Mouse (Mus musculus) right cerebral cortex, adult 2 months (tissue): ENCODE results near the gene Foxm1.
"Not testable (repeated sequence)": the region's sequence is repeated elsewhere in the genome, so short reads cannot be mapped to it uniquely, and the experiment has no call there.

ENCODE experiments used
- DNase-seq, 2 experiments: peaks; one replicate each; pipeline ENCODE4 v3.0.0; 2021 to 2022; ENCODE audit warnings: low spot score in 2 of 2

The Foxm1 gene

DNA sequence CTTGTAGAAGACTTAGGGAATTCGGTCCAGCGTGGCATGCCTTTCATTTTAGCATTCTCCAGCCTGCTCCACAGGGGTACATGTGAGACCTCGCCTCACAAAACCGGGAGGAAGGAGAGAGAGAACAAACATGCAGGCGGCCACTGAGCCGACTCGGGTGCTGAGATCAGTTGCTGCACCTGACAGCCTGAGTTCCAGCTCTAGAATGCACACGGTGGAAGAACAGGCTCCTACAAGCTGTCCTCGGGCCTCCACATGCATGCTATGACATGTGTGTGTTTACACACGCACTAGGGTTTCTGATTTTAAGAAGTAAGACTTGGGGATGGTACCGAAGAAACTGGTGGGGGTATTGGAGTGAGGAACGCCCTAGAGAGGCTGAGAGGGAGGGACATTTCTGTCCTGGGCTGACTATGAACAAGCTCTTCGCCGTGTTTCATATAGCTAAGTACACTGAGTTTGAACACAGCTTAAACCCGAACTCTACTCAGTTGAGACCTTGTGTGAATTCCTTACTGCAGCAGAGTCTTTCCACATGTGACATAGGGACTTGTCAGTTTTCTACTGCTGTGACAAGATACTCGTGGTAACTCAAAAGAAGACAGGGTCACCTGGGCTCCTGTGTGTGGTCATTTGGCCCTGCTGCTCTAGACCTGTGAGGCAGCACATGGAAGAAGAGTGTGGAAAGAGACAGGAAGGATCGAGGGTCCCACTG lies 13.8 kb downstream of the Foxm1 start:
- DNase-seq = no peak

DNA sequence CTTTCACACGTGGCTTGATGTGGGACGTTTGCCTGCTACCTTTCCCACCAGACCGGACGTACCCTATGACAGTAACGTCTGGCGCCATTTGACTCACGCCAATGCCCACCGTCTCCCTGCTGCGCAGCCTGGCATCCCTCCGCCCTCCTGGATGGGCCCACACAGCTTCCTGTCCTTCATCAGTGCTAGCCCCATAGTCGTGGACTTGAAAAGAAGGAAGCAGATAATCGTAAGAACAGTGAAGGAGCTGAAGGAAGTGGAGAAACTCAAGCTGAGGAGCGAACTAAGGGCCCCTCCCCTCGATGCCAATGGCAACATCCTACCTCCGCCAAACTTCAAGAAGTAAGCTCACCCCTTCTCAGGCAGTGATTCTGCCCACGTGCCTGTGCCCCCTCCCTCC lies 16.9 kb downstream of the Foxm1 start:
- DNase-seq = no peak

DNA sequence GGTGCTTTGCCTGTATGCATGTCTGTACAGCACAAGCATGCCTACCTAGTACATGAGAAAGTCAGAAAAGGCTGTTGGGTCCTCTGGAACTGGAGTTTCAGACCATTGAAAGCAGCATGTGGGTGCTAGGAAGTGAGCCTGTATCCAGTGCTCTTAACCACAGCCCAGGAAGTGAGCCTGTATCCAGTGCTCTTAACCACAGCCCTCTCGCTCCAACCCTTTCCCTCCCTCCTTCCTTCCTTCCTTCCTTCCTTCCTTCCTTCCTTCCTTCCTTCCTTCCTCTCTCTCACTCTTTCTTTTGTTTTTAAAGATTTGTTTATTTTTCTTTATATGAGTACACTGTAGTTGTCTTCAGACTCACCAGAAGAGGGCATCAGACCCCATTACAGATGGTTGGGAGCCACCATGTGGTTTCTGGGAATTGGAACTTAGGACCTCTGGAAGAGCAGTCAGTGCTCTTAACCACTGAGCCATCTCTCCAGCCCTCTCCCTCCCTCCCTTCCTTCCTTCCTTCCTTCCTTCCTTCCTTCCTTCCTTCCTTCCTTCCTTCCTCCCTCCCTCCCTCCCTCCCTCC lies 17.9 kb downstream of the Foxm1 start:
- DNase-seq = not testable (repeated sequence)

DNA sequence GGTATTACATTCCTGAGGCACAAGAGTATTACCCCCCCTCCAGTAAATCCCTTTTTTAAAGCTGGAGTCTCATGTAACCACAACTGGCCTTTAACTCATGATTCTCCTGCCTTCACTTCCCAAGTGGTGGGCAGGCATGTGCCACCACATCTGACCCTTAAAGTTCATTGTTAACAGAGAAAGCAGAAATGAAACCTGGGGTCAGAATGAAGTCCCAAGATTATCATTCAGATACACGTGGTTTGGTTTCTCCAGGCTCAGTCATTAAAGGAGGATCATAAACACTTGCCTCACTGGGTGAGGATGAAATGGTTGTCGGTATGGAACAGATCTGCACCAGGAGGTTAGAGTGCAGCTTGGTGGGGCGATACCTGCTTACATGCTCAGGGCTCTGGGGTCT lies 18.5 kb downstream of the Foxm1 start:
- DNase-seq = no peak

DNA sequence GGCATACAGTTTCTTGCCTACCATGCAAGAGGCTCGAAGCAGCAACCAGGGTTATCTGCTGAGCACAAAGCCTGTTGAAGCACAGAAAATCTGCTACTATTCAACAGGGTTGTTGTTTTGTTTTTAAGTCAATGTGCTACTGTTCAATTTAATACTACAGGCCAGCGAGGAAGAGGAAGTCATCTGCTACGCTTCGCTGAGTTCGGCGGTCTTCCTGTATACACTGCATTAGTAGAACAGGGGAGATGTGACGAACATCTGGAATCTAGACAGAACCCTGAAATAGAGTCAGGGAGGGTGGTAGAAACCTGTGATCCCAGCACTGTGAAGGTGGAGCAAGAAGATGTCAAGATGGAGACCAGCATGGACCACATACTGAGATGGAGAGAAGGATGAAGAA lies 21.0 kb downstream of the Foxm1 start:
- DNase-seq = no peak

DNA sequence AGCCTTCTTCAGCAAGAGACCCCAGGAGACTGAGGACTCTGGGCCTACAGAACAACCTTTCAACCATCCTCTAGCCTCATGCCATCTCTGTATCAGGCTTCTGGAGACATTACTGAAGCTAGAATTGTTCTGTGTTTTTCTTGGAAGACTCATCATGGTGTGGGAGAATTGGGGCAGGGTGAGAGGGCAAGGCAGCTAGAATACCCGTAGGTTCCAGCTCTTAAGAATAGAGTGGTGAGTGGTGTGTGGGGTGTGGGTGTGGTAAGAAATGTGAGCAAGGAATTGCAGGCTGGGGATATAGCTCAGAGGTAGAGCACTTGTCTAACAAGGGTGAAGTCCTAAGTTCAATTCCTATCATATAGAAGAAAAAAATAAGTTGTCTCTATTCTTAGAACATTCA lies 22.3 kb downstream of the Foxm1 start:
- no peak for DNase-seq

DNA sequence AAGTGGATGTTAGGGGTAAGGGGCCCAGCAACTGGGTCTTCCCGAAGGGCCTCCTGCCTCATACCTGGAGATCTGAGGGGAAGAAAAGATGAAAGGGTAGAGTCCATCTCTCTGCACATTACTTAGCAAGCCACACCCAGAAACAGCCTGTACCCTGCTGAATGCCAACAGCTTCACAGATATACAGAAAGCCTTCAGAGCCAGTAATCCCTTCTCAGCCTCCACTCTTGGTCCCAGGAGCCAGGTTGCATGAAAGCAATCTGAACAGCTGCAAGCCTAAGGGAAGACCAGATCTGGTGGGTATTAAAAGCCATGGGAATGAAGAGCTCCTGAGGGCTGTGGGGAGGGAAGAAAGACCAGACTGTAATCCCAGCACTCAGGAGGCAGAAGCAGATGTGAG lies 26.4 kb downstream of the Foxm1 start:
- DNase-seq = no peak

DNA sequence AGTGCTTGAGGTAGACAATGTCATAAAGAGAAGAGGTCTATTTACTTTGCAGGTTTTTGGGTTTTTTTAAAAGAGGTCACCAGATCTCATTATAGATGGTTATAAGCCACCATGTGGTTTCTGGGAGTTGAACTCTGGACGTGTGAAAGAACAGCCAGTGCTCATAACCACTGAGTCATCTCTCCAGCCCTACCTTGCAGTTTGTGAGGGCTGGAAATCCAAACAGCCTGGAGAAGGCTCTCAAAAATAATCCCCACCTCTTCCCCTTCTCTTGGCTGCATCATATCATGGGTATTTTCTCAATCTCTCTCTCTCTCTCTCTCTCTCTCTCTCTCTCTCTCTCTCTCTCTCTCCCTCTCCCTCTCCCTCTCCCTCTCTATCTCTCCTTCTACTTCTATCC lies 27.9 kb downstream of the Foxm1 start:
- no peak for DNase-seq

DNA sequence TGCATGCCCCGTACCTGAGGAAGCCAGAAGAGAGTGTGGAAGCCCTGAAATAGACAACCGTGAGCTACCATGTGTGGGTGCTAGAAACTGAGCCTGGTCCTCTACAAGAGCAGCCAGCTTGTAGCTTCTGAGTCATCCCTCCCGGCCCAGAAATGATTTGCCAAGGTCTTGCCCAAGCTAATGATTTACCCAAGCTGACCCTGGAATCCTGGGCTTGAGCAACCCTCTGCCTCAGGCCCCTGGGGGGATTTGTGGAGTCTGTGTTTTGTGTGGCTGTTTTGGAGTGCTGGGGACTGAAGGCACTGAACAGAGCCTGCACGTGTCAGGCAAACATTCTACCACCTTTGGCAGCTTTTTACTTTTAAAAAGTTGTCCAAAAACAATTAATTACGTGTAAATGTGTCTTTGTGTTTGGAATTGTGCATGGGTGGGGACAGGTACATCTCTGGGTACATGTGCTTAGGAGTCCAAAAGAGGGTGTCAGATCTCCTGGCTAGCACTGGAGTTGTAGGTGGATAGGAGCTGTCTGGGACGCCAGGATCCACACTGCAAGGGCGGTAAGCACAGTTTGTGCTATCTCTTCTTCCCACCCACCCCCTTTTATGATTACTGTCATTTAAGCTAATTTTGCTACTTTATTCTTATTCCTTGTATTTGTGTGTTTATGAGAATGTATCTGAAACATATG lies 35.0 kb downstream of the Foxm1 start:
- DNase-seq = no peak

DNA sequence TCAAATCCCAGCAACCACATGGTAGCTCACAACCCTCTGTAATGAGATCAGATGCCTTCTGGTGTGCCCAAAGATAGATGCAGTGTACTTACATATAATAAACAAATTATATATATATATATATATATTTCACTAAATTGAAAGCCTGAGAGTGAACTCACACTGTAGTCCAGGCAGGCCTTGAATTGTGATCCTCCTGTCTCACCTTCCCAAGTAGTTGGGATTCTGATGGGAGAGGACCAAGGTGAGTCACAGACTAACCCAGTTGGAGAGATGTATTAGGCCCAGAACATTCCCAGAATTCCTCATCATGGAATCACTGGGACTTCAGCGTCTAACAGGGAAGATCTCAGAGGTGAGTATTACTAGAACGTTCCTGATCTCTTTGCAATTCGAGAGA lies 36.2 kb downstream of the Foxm1 start, which contains the start of gene Nrip2:
Nrip2 (plus strand) TSS at position 301 of the 400 bp plus-strand sequence.
- no peak for DNase-seq

DNA sequence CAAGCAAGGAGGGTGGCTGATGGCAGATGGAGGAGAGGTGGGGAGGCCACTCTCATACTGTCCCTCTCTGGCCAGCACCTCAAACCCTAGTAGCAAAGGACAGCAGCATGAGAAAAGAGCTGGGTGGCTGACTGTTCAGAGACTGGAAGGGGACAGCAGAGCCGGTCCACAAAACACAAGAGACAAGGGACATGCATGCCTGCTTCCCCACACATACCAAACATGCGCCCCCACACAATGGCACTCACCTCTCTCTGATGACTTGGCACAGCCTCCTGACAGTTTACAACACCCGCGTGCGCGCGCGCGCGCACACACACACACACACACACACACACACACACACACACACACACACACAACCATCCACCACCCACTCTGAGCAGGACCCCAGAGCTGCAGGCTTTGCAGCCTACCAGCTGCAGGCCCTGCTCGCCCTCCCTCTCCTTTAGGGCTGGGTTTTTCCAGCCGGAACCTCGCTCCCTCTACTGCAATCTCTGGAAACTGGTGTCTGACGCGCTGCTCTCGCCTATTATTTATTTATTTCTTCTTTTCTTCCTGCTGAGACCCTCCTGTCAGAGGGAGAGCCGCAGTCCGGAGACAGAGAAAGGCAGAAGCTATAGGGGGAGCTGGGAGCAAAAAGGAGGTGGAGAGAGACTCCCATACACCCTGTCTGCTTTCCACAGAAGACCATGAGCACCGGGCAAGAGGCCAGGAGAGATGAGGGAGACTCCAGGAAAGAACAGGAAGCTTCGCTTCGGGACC lies 36.8 kb downstream of the Foxm1 start:
- DNase-seq = peak; percentile 39 to 41

DNA sequence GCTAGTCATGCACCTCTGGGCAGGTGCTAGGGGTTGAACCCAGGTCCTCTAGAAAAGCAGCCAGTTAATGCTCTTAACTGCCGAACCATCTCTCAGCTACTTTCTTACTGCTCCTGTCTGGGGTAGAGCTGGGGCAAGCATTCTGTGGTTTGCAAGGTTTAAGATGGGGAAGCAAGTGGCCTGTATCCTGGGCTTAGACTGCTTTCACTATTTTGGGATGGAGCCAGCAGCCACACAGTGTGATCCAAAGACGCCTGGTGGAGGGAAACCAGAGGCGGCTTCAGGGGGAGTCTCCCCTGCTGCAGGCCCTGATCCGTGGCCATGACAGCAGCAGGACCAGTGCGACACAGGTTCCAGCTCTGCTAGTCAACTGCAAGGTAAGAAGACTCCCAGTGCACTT lies 41.9 kb downstream of the Foxm1 start:
- DNase-seq = no peak

DNA sequence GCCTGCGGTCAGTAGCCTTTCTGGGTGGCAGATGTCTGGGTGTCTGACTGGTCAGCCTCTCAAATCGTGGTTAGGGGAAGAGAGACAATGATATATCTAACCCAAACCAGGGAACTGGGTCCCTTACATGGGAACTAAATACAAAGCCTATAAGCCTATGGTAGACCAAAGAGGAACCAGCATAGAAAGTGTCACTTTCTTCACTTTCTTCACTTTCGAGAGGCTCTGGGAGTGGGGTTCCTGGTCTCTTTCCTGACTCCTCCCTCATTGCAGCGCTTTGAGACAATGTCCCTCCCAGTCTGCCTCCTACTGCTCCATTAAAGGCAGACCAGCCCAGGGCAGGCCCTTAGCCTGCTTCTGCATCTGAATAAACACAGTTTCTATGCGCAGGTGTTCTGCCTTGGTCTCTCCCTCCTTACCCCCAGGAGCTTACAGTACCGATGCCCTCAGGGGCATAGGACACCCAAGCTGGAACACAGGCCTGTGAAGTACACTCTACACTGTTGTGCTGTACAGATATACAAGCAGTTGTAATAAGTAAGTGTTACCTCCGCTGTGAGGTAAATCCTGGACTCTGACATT lies 45.9 kb downstream of the Foxm1 start:
- no peak for DNase-seq

DNA sequence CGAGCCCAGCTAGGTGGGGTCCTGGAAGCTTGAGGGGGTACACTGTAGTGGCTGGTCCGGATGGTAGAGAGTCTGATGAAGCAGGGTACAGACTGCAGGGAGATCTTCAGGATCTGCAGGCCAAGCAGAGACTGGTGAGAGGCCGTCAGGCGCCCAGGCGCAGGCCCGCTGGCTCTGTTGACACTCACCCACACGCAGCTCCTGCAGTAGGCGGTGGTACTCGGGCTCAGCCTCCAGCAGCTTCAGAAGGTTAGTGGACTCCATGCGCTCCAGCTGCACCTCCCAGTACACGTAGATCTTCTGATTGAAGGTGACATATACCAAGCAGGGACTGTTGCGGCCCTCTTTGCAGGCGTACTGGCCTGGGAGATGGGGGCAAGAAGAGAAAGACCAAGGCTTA lies 47.5 kb downstream of the Foxm1 start:
- DNase-seq = peak in 1 of 2 experiments; percentile 32

DNA sequence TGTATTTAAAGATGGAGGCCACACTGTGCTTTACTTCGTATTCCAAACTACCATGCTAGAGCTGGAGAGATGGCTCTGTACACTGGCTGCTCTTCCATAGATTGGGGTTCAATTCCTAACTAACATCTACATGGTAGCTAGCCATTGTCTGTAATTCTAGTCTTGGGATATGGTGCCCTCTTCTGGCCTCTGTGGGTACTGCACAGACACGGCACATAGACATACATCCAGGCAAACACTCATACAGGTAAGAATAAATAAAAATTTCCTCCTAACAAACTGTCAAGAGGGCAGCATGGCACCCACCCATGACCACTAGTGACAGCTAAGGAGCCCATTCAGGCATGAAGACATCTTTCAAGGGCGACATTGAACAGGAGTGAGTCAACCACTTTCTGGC lies 48.3 kb downstream of the Foxm1 start:
- peak; percentile 92 to 93 for DNase-seq

DNA sequence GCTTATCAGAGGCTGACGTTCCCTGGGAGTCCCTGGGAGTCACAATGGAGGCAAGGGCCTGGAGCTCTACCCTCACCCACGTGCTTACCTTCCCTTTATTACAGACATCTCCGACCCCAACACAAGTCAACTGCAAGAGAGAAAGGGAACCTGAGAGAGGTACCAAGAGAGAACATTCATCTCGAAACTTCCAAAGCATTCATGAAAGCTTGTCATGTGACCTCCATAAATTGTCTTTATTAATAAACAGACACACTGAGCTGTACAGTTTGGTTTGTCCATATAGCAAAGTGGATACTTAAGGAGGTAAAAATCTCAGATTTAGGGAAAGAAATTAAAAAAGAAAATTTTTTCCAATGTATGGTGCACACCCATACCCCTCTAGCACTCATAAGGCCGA lies 53.4 kb downstream of the Foxm1 start:
- no peak for DNase-seq

DNA sequence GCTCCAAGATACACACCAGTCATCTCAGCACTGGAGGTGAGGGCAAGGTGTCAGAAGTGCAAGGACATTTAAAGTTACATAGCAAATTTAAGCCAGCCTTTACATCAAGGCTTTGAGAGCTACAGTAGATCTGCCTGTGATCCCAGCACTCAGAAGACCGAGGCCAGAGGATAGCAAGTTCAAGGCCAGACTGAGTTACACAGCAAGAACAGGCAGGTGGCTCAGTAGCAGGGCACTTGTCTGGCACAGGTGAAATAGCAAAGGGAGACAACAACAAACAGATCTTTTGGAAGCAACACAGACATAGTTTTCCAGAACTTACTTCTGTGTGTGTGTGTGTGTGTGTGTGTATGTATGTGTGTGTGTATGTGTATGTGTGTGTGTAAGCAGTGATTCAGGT lies 55.3 kb downstream of the Foxm1 start:
- no peak for DNase-seq

DNA sequence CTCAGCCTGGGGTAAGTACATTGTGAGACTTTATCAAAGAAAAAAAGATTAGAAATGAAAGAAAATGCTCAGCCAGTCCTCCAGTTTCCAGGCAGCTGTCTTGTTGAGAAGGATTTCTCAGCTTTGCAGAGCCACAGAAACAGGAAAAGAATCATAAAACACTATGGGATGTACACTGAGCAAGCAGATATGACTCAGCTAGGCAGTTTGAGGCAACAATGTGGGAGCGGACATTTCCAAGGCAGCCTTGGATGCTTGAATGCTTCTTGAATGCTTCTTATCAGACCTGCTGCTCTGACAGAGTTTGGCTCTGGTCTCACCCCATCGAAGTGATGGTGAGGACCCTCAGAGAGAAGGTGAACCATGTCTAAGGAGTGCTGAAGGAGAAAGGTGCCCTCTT lies 58.3 kb downstream of the Foxm1 start:
- peak; percentile 51 for DNase-seq

DNA sequence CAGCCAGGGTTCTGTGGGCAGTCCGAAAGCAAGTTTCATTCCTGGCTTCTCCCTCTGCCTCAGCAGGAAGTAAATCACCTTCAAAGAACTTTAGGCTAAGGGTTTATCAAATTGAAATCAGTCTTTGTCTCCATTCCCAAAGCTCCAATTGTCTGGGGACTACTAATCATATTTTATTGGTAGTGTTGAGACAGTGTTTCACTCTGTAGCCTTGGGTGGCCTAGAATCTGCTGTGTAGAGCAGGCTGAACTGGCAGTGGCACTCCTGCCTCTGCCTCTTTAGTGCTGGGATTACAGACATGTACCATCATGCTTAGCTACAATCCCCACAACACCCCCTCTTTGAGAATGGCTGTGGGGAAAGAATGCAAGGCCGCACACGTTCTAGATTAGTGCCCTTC lies 58.7 kb downstream of the Foxm1 start:
- no peak for DNase-seq

DNA sequence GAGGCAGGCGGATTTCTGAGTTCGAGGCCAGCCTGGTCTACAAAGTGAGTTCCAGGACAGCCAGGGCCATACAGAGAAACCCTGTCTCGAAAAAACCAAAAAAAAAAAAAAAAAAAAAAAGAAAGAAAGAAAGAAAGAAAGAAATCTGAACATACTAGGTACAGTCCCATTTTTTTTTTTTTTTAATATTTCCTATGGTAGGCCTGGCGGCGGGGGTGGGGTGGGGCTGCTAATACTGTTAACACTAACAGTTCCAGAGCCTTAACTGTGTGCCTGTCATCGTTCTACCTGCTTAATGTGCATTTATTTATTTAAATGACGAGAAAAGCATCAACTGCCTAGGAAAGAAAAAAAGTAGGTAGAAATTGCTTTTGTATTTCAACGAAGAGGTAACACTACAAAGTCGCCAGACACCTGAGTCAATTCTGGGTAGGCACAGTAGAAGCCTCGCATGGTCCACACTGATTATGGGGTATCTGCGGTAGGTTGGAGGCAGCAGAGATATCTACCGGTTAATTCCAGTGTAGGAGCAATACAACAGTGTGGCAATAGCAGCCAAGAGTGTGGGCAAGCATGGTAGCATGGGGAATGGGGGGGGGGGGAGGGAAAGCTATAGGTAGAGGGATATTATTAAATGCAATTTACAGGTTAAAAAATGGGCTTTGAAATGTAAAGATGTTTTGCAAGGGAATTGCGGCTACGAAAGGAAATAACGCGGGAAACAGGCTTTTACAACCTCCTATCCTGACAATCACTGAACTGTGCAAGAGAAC lies 60.9 kb downstream of the Foxm1 start:
- DNase-seq = no peak

DNA sequence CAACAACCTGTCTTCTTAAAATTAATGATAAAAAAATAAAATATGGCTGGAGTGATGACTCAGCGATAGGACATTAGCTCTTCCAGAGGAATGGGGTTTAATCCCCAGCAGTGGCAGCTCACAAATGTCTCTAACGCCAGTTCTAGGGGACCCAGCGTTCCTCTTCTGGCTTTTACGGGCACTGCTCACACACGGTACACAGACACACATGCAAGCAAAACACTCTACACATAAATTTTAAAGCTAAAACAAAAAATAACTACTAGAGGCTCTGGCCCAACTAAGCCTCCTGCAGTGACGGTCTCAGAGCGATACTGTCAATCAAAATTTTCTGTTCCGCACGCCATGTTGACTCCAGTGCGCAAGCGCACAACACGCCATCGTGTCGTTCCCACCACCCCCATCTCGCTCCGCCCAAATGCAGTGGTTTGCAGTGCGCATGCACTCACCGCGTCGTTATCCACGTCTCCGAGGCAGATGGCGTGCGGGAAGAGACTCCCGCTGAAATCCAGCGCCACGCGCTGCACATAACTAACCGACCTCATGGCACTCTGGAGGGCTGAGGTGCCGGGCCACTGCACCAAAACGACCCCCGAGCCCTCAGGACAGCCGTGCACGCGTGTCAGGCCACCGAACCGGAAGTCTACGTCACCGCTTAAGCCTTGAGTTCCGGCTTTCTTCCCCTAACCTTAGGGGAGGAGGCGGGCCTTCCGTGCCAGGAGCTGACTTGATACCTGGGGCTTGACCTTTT lies 61.7 kb downstream of the Foxm1 start, which contains the start of gene Itfg2:
Itfg2 (minus strand) TSS at position 663 of the 751 bp plus-strand sequence.
- DNase-seq = peak; percentile 97 to 98
